Mouse (Mus musculus) cerebellum, postnatal 4 days (tissue): ENCODE results near the gene Farsa.

Experiments
- DNase-seq, 2 experiments: peaks; one replicate each; pipeline ENCODE4 v3.0.0; 2022; ENCODE audit warnings: low spot score in 2 of 2, mixed read lengths in 1 of 2

Gene Farsa

DNA sequence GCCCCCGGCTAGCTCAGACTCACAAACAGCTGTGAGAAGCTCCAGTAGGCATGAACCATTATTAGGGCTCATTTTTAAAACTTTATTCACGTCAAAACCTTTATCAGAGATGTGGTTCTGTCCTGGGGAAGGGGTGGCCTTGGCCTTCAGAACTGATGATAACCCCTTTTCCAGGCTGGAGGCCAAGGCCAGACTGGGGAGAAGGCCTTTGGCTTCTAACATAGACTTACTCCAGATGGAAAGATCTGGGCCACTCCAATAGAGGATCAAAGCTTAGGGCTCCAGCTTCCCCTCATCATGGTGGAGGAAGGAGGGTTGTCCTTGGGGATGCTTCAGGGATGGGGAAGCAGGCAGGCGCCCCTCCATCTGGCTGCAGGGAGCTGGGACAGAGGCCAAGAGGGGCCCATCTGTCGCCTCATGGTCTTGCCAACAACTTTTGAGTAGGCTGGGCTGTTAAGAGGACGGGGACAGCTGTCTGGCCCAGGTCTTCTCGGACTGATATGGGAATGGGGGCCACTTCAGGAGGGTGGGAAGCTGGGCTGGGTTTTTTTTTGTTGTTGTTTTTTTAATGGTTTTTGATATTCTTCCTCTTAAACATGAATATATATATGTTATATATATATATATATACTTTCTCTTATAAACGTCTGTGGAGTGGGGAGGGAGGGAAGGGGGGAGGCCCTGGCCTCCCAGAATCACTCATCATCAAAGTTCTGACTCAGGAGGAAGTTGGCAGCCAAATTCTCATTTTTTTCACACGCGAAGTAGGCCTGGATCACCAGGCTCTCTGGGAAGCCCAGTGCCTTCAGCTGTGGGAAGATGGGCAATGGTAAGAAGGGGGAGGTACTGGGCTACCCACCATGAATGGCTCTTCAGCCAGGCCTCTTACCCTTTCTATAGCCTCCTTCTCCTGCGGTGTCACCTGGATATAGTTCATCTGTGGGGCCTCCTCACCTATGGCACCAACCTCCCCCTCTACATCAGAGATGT is 21.6 kb upstream of the Farsa start:
- DNase-seq = peak; percentile 68 to 94

DNA sequence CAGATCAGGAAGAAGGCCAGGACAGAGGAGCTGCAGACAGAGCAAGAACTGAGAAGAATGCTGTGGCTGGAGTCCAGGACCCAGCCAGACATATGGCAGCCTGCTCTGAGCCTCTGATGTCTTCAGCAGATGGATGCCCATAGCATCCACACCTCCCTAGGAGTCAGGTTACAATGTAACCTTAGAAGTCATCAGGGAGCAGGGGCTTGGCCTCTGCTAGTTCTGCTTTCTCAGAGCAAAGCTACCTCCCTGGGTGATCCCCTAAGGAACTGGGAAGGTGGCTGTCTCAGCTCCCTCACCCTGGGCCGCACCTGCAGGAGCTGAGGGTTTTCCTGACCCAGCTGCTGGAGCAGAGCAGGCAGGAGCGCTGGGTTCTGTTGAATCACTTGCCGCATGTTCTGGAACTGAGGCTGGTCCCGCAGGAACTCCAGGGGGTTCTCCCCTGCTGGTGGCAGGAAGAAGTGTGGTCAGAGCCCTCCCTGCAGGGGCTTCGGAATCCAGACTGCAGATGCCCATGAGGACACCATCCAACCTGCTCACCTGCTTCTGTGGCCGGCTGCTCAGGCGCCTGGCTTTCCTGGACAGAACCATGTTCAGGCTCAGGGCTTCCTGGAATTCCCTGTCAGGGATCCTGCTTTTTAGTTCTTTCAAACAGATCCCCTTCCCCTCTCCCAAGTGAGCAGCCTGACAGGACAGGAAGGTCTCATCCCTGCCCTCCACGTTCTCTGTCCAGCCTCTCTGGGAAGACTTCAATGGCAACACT is 19.5 kb upstream of the Farsa start:
- no peak for DNase-seq

DNA sequence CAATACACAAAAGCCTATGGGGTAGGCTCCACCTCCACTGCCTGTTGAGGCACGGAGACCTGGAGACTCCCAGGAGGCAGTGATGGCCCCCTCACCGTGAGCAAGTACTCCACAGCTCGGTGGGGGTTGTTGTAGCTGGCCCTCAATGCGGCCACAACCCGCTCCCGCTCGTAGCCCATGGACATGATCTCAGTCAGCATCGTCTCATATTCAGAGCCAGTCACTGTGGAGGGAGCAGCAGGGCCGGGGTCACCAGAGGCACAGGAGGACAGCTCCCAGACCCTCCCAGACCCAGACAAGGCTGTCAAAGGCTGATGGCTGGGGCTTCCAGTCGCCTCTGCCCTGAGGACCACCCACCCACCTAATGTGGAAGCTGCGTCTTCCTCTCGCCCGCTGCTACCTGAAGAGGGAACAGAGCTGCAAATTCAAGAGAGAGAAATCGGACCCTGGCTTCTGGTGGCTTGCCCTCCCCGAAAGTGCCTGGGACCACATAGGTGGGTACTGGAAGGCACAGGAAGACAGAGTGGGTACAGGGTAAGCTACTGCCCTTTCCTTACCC is 18.8 kb upstream of the Farsa start:
- no peak for DNase-seq

DNA sequence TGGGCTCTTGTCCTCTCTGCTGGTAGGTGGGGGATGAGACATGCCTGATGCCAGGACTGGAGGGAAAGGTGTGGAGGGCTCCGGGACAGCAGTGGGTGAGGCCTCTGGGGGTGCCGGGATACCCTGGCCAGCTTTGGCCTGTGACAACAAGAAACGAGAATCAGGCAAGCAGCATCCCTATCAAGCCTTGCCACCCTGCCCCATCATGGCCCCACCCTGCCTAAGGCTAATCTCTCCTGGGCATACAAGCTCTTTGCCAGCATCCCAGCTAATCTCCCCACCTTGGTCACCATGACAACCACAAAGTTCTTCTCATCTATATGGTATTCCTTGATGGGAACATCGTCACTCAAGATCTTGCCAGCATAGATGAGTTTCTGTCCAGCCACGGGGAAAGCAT is 18.3 kb upstream of the Farsa start:
- DNase-seq = no peak

DNA sequence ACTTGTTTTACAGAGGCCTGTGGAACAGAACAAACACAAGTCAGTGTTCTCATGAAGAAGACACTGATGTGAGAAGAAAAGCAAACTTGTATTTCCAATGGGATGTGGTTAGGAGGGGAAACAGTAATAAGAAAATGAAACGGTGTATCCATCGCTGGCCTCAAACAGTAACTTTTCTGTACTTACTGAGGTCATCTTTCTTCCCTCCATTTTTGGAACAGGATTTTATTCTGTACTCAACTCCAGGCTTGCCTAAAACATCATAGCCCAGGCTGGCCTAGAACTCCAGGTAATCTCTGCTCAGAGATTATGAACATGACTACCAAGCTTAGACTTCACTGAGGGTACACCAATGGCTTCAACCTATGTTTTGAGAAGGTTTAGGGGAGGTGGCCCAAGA is 17.4 kb upstream of the Farsa start:
- no peak for DNase-seq

DNA sequence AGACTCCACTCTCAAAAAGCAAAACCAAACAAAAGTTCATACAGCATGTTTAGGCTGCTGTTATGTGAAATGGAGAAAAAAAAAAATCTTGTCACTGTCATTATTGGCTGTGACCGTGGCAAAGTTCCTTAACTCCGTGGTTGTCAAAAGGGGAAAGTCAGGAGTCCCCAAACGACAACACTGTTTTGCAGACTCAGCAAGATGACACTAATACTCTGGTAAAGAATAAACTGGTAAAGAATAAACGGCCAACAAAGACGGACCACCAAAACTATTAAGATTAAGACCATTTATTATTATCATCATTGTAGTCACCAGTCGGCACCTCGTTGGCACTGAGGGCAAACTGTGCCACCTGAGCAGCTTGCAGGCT is 16.9 kb upstream of the Farsa start:
- no peak for DNase-seq

DNA sequence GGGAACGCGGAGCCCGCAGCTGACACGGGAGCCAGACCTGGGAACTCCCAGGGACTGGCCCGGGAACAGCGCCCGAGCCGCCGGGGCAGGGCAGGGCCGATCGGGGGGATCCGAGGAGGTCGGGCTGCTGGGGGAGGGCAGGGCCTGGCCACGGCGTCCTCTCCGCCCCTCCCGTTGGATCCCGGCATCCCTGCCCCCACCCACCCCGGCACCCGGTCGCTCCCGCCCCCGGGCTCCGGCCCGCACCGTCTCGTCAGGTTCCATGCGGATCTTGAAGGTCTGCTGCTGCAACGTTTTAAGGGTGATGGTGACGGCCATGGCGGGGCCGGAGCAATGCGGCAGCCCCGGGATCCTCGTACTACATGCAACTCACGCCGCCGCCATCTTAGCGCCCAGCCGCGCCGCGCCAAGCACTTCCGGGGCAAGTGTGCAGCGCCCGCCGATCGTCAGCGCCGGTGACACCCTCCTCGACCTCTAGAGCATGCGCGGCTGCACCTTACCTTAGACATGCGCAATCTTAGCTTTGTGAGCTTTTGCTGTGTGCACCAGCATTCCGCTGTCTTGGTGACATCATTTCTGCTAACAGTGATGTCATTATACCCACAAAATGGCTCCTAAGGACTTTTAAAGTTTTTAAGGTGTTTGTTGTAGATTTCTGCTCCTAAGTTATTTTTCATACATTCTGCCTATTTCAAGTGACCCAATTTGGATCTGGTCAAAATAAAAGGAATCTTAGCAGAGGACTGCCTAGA is 16.4 kb upstream of the Farsa start, which contains the start of gene Rad23a:
Gene Rad23a, minus strand, starts transcription at position 418 of the 752 bp plus-strand sequence.
- DNase-seq = peak; percentile 82 to 90

DNA sequence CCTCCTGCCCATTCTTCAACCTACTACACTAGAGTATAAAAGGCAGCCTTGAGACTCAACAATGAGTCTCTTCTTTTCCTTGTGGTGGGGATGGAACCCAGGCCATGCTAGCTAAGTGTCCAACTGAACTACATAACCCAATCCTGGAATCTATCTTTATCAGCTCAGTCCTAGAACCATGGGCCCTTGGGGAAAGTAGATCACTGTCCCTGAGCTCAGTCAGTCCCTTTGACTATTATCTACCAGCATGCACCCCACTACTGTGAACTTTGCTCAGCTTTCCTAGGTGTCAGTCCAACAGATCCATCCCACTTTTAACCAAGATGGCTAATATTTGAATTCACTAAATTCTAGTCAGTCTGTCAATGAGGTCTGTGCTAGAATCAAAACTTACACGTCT is 15.3 kb upstream of the Farsa start:
- no peak for DNase-seq

DNA sequence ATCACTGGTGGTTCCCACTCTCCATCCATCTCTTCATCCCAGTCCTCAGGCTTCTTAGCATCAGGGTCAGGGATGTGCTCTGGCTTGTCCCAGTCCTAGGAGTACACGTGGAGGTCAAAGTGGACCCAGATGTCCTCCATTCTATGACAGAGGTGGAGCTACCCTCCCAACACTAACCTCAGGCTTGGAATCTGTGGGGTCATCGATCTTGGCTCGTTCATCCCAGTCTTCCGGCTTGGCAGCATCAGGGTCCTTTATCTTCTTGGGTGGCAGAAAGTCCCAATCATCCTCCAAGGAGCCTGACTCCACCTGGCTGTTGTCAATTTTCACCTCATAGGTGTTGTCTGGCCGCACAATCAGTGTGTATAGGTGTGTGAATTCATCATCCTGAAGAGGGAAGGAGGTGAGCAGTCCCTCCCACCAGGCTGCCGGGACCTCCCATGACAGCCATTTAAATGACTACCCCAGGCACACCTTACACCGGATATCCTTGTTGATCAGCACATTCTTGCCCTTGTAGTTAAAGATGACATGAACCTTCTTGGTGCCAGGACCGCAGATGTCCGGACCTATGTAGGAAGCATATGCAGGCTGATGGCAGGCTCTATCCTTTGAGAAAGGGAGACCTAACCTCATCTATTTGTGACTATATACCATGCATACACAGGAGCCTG is 12.3 kb upstream of the Farsa start:
- no peak for DNase-seq

DNA sequence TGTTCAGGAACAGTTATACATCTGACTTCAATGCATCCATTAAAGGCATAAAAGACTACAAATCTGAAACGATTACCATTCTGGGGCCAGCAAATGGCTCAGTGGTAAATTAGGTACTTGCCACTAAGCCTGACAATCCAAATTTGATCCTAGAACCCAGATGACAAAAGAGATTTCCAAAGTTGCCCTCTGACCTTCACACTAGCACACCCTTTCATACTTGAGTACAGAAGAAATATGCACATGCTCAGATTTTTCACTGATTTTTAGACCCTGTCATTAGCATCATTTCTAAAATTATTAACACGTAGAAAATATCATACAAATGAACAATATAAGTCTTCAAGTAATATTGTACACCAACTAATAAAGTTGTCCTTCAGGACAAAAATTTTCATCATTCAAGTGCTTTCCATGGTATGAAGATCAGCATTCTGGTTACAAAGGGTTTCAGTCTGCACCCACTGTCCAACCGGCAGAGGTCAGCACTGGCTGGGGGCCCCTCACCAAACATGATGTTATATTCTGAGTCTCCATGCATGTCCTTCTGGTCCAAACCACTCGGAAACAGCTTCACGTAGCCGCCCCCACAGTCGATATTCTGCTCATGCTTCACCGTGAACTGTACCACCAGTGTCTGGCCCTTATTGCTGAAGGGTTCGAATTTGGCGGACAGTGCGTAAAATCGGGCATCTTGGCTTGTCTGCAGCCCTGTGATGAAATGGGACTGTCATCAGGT is 11.3 kb upstream of the Farsa start:
- peak in 1 of 2 experiments; percentile 64 for DNase-seq

DNA sequence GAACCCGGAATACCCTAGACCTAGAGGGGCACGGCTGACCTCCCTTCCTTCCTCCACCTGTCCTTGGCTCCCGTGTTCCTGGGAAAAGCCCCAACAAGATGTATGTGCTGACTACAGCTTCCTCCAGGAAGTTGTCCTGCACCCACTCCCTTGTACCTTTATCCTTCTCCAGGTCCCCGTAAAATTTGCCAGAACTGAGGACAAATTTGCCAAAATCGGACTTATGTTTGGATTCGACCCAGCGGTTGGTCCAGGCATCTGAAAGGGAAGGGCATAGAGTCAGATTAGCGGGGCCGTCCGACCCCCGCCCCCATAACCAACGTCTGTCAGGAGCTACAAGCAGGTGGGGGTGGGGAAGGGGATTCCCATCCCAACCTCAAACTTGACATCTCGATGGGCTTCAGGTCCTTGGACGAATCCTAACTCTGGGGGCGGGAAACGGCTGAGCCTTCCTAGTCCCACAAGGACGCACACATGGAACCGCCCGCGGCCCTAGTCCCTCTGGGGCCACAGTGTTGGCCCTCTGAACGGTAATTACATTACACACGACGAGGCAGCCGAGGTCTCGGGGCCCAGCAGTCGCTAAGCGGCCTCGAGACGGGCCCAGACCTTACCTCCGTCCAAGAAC is 10.6 kb upstream of the Farsa start:
- DNase-seq = no peak

DNA sequence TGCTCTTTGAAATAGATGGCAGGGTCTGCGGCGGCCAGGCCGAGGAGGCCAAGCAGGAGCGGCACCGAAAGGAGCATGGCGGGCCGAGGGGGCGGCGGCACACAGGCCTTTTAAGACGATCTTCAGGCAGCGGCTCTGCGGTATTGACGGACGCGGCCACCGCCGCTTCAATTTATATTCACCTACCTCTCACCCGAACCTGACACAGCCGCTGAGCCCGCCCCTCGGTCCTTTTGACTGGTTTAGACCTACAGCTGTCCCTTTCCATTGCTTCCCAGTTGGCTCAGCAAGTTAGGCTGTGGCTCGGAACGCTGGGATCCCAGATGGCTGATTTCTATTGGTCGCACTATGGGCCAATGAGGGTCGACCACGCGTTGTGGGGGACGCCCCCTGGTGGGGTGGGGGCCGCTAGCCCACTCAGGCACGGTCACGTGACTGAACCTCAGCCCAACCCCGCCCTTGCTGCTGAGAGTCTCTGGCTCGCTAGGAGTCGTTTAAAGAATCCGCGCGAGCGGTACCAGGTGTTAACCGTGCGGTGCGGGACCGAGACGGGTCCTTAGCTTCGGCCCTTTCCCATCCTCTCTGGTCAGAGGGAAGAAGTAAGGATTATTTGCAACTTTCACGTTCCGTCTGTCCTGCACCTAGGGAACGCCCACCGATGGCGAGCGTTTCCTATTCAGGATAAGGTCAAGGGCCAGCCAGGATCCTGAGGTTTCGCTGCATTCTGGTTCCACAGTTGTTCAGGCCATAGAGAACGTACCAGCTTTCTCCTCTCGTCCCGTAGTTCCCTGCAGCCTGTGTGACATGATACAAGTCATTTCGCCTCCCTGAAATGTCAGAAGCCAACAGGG is 9.8 kb upstream of the Farsa start, which contains the start of gene Calr:
Gene Calr, minus strand, starts transcription at position 213 of the 851 bp plus-strand sequence.
- DNase-seq = peak; percentile 98 to 99

DNA sequence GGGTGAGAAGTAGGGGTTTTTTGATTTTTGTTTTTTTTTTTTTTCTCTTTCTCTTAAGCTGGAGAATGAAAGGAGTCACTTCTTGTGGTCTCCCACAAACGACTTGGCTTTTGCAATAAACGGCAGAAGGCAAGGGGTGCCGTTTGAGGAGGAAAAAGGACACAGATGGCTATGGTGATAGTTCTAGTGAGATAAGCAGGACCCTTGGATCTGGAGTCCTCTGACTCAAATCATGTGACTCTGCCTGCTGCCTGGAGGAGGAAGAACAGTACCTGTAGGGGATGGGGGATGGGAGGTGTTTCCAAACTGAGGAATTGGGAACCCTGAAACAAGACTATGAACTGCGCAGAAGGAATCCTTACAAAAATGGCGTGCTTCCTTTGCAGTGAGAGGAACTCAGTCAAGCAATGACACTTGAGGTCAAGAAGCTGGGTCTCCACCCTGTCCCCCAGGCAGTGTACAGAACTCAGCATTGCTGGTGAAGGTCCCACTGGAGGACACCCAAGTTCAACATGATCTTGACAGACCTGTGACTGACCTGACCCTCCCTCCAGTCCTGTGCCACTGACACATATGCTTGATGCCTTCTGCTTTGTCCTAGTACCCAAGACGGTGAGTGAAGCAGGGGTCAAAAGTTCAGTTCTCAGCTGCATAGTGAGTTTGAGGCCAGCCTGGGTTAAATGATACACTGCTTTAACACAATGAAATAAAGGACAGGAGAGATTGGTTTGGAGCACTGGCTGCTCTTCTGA is 8.9 kb upstream of the Farsa start:
- no peak for DNase-seq

DNA sequence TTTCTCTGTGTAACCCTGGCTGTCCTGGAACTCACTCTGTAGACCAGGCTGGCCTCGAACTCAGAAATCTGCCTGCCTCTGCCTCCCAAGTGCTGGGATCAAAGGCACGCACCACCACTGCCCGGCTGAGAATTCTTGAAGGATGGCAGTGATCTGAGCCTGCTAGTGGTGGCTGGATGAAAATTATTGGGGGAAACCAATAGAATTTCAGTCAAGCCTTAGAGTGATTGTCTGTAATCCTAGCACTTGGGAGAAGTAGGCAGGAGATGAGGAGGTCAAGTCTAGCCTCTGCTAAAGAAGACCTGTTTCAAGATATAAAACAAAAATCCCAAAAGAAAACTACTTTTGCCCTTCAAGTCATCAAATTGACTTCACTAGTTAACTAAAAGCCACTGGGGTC is 355 bp upstream of the Farsa start:
- no peak for DNase-seq

DNA sequence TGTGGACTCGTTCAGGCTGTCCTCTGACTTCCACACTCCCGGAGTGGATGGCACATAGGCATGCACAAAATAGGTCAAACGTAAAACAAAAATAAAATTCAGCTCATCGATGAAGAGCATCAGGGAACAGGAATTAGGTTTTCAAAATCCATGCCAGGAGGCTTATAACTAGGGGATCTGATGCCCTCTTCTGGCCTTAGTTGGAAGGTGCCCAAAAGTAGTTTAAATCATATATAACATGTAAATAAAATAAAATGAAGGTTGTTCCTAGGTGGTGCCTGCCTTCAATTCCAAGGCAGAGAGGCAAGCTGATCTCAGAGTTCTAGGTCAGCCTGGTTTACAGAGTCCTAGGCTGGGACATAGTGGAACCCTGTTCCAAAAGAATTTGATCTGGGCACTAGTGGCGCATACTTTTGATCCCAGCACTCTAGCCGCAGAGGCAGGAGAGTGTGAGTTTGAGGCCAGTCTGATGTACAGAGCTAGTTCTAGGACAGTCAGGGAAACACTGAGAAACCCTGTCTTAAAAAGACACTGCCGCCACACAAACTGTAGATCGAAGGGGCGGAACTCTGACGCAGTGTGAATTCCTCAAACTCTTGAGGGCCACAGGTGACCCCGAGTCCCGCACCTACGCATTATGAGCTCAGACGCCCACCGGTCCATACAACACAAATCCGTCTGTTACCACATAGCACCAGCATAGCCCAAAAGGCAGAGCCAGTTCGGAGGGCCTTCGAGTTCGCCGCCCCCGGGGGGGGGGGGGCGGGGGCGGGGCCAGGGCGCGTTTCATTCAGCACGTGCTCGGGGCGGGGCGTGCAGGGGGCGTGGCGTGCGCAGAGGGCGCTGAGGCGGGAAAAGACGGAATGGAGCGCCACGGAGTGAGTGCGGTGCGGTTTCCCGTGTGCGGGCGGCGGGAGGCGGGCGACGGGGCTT is 14.9 kb downstream of the Farsa start, which contains the start of gene Syce2:
Gene Syce2, plus strand, starts transcription at position 736 of the 933 bp plus-strand sequence.
- DNase-seq = peak; percentile 37 to 68

DNA sequence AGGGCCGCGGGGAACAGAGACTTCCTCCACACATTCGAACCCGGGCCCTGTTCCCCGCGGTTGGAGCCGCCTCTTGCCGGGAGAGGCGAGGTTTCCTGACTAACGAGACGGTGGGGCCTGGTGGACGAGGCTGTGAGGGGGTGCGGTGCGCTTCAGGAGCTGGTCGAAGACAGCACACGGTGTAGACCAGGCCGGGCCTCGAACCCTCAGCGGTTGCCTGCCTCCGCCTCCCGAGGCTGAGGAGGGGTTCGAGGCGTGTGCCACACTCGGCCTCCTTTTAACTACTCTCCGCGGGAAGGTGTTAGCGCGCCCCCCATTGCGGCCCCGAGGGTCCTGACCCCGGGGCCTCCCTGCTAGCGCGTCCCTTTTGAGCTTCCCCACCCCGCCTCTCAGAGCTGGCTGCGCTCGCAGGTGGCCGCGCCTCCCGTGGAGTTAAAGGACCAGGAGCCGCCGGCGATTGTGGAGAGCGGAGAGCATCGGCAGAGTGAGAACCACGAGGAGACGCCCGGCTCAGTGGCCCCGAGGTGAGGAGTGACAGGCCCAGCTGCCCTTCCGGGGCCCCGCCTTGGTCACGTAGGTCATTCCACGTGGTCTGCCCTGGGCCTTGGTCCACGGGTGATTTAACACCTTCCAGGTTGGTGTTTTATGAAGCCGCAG is 15.6 kb downstream of the Farsa start:
- DNase-seq = peak in 1 of 2 experiments; percentile 24
